Mouse (Mus musculus) midbrain, embryonic 14.5 days (tissue): ENCODE measurements around the gene Ttc27. TPM values are rescaled to one million over a fixed set of nuclear protein-coding genes. Genes with fewer than 3 reads are reported as not detected.
A peak's percentile ranks its signal among the peaks of the same experiment; 100 is the strongest.

Experiments used
- ATAC-seq: fragments of 200-750 bp; cut with Nextera tagmentation; 2 replicates; pipeline ENCODE4 v1.8.0; 2017; ENCODE audit warnings: moderate number of reproducible peaks, moderate library complexity; ENCODE audit not compliant: low FRiP score, low TSS enrichment
- DNase-seq: peaks from one replicate; pipeline ENCODE4 v3.0.0-alpha.2; 2015
- H3K27ac ChIP-seq: fragments of 300-500 bp; sonication (generic); replicated peaks from 2 replicates; pipeline ENCODE4 v1.5.1; 2014; ENCODE audit warnings: mild to moderate bottlenecking, low read depth, low read length, moderate library complexity
- H3K27me3 ChIP-seq: fragments of 300-500 bp; sonication (generic); 2 replicates; pipeline ENCODE4 v1.6.1; 2014; ENCODE audit warnings: low read length, control low read depth, mixed read lengths; ENCODE audit not compliant: control insufficient read depth, insufficient read depth
- H3K36me3 ChIP-seq: fragments of 300-500 bp; sonication (generic); 2 replicates; pipeline ENCODE4 v1.6.1; 2014; ENCODE audit warnings: low read length, control low read depth; ENCODE audit not compliant: control insufficient read depth, insufficient read depth
- H3K4me1 ChIP-seq: fragments of 300-500 bp; sonication (generic); 2 replicates; pipeline ENCODE4 v1.6.1; 2014; ENCODE audit warnings: mild to moderate bottlenecking, antibody characterized with exemption, low read length, control low read depth; ENCODE audit not compliant: control insufficient read depth, insufficient read depth
- H3K4me2 ChIP-seq: fragments of 300-500 bp; sonication (generic); 2 replicates; pipeline ENCODE4 v1.6.1; 2014; ENCODE audit warnings: mild to moderate bottlenecking, low read length, moderate library complexity
- H3K4me3 ChIP-seq: fragments of 300-500 bp; sonication (generic); replicated peaks from 2 replicates; pipeline ENCODE4 v1.5.1; 2014; ENCODE audit warnings: low read depth, low read length
- H3K9ac ChIP-seq: fragments of 300-500 bp; sonication (generic); replicated peaks from 2 replicates; pipeline ENCODE4 v1.6.1; 2014; ENCODE audit warnings: mild to moderate bottlenecking, low read length, moderate library complexity
- H3K9me3 ChIP-seq: fragments of 300-500 bp; sonication (generic); 2 replicates; pipeline ENCODE4 v1.6.1; 2016; ENCODE audit warnings: low read length, control low read depth, mixed read lengths; ENCODE audit not compliant: control insufficient read depth
- WGBS: fragments of 180-500 bp; shearing (Covaris S2); extraction: QIAGEN DNeasy Blood & Tissue Kit; methylation state at CpG from one replicate; pipeline ENCODE4 v1.1.7; 2014; 5-methylcytosine and 5-hydroxymethylcytosine counted together
- polyA plus RNA-seq: library from polyadenylated mRNA; unstranded; fragments of >200 nt; fragmentation: Nextera tagmentation; extraction: Ambion mirVana; gene quantifications from 2 replicates; pipeline ENCODE4 v1.2.1, GENCODE M21; 2014

Gene Ttc27
- polyA plus RNA-seq, 1 experiment from 2014 or later, result 22.9 TPM

DNA sequence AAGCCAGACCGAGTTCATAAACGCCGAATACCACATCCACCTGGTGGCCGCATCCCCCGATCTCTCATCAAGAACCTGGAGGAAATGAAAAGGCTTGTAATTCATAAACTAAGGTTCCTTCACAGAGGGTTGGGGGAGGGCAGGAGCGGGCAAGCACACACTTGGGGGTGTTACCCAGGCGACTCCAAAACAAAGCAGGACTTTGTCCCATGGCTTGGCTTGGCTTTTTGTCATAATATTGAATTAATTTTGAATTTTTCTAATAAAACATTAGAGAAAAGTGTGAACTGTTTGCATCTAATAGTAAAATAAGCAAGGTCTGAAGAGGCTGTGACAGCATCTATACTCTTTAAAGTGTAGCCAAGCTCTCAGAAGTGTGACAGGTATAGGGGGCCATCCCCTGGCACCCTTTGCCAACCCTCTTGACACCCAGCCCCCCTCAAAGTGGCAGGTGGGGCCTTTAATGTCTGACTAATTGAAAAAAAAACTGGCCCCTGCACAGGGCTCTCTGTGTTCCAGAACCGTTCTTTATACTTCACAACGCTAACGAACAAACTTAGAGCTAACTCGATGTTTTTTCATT lies 172.1 kb downstream of the Ttc27 start:
- ATAC-seq, result no peak
- Histone ChIP-seq H3K27ac (no peak overlapping the region), H3K4me1 (no peaks in the 10 kb centered on the region), H3K9ac (no peak overlapping the region), H3K27me3 (no peaks in the 10 kb centered on the region), H3K4me3 (no peak overlapping the region), H3K9me3 (no peaks in the 10 kb centered on the region), H3K36me3 (no peaks in the 10 kb centered on the region), H3K4me2 (no peak overlapping the region)
- DNase-seq, result no peak
- WGBS, result 90% methylated on average over 11 of the region's 11 CpGs

DNA sequence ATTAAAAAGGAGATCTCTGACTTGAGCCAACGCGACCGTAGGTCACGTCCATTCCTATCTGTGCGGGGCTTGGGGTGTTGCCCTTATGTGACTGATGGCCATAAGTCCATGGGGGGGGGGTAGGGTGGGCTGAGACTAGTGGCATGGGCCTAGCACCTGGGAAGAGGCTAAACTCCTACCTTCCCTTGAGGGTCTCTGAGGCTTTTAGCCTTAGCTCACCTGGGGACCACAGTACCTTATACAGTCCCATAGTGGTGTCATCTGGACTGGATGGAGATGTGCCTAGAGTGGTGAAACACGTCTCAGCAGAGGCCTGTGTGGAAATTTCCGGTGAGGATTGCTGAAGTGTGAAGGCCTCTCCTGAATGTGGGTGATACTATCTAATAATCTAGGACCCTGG lies 184.9 kb downstream of the Ttc27 start:
- no peaks in the 10 kb centered on the region for H3K4me1 ChIP-seq
- no peak overlapping the region for H3K9ac ChIP-seq
- DNase-seq (no peak), ATAC-seq (peak; percentile 24; the same call in 1 of the 2 replicates)
- no peak overlapping the region for H3K4me3 ChIP-seq
- H3K4me2 ChIP-seq, result no peak overlapping the region
- no peaks in the 10 kb centered on the region for H3K27me3 ChIP-seq
- WGBS, result 97% methylated on average over 7 of the region's 7 CpGs
- no peaks in the 10 kb centered on the region for H3K36me3 ChIP-seq
- no peaks in the 10 kb centered on the region for H3K9me3 ChIP-seq
- no peak overlapping the region for H3K27ac ChIP-seq

DNA sequence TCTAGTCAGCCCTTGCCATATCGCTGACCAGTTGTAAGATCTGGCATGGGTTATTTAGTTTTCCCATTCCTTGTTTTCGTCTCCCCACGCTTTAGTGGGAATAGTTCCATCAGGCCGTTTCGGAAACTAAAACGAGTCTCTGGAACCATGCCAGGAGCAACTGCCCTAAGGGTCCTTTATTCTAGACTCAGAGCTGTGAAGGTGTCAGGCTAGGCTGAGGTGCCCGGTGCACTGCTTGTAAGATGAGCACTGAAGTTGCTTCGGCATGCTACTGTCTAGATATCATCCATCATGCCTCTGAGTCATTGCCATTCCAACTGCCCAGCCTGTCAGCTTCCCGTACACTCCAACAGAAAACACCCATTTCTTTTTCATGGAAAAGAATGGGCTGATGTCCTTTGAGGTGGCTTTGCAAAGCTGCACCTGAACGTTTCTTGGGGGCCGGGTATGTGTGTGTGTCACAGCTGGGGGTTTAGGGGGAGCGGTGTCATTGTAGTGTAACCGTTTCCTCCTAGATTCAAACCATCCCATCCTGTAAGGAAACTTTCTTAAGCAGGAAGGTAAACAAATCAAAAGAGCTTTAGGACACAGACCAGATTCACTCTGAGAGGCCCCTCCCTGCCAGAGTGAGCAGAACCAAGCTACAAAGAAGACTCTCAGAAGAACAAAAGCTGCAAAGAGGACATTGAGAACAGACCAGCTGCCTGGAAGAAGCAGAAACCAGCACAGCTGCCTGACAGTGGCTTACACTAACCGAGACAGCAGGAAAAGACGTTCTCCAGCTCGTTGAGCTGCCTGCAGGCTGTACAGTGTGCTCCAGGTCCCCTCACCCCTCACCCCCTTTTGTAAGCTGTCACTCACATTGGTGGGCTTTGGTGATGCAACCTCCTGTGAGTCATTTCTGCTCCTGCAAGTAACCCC lies 186.1 kb downstream of the Ttc27 start:
- 68% methylated on average over 16 of the region's 16 CpGs for WGBS
- Histone ChIP-seq H3K27me3 (no peaks in the 10 kb centered on the region), H3K4me3 (no peak overlapping the region), H3K36me3 (no peaks in the 10 kb centered on the region), H3K9me3 (no peaks in the 10 kb centered on the region), H3K27ac (no peak overlapping the region), H3K4me1 (no peaks in the 10 kb centered on the region), H3K4me2 (no peak overlapping the region), H3K9ac (no peak overlapping the region)
- no peak for ATAC-seq
- no peak for DNase-seq

DNA sequence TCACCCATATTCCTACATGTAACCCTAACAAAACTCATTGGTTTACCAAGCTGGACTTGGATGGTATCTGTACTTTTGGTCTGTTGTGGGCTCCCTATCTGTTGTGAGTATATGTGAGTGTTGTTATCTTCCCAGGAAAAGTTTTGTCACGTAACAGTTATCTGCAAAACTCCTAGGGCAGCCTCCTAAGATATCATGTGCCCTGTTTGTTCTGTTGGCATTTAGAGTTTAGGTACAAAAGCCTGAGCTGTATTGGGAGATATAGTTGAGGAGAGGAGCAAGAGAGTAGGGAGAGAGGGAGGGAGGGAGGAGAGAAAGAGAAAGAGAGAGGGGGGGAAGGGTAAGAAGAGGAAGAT lies 186.8 kb downstream of the Ttc27 start:
- no peaks in the 10 kb centered on the region for H3K36me3 ChIP-seq
- H3K9me3 ChIP-seq, result no peaks in the 10 kb centered on the region
- no peaks in the 10 kb centered on the region for H3K27me3 ChIP-seq
- H3K27ac ChIP-seq, result no peak overlapping the region
- no peak overlapping the region for H3K4me3 ChIP-seq
- no peak for ATAC-seq
- WGBS, result 84% methylated on average over 1 of the region's 1 CpGs
- H3K9ac ChIP-seq, result no peak overlapping the region
- no peaks in the 10 kb centered on the region for H3K4me1 ChIP-seq
- no peak for DNase-seq
- no peak overlapping the region for H3K4me2 ChIP-seq

DNA sequence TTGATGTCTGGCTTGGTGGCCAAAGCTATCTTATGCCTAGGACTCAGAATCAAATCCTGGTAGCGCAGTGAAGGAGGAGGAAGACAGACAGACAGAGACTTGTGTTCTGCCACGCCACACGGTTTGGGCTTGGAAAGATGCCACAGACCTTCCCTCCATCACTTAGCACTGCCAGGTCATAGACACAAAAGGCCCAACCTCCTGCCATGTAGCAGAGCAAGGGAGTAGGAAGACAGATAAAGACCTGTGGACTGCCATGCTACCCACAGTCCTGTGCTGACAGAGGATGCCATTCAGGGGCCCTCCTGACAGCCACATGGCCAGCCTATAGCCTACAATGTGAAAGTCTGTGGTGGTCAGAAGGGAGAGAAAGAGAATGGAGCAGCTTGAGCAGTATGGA lies 187.4 kb downstream of the Ttc27 start:
- Histone ChIP-seq H3K36me3 (no peaks in the 10 kb centered on the region), H3K27ac (no peak overlapping the region), H3K4me2 (no peak overlapping the region), H3K4me3 (no peak overlapping the region), H3K9ac (no peak overlapping the region), H3K27me3 (no peaks in the 10 kb centered on the region), H3K9me3 (no peaks in the 10 kb centered on the region), H3K4me1 (no peaks in the 10 kb centered on the region)
- ATAC-seq, result no peak
- 92% methylated on average over 3 of the region's 3 CpGs for WGBS
- DNase-seq, result no peak

DNA sequence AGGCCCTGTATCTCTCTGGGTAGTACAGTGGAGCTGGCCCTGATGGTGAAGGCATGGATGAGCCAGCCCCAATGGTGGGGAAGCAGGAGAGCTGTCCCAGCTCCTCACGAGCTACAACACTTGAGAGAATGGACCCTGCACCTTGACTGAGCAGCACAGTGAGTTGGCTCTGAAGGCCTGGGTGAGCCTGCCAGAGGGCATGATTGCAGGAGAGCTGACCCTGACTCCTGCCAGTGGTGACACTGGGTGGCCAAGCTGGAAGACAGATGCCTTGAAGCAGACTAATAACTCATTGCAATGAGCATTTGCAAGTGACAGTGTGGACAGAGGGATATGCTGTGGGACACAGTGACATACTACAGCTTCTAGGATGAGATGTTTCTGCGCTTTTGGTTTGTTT lies 195.5 kb downstream of the Ttc27 start:
- no peak for DNase-seq
- H3K4me2 ChIP-seq, result no peak overlapping the region
- H3K9ac ChIP-seq, result no peak overlapping the region
- no peaks in the 10 kb centered on the region for H3K36me3 ChIP-seq
- 91% methylated on average over 2 of the region's 2 CpGs for WGBS
- ATAC-seq, result no peak
- no peaks in the 10 kb centered on the region for H3K4me1 ChIP-seq
- no peaks in the 10 kb centered on the region for H3K9me3 ChIP-seq
- no peaks in the 10 kb centered on the region for H3K27me3 ChIP-seq
- H3K27ac ChIP-seq, result no peak overlapping the region
- H3K4me3 ChIP-seq, result no peak overlapping the region

Other genes starting within 250 kb of the Ttc27 start
- gene Yipf4, start 228.2 kb upstream of the Ttc27 start, polyA plus RNA-seq, result 57.8 and 65.4 TPM in 2 replicates
- 111 and 116 TPM in 2 replicates for gene Birc6, start 189.4 kb upstream of the Ttc27 start, polyA plus RNA-seq